28 mouse cellular contexts compared by ENCODE assay signal in the genomic region with DNA sequence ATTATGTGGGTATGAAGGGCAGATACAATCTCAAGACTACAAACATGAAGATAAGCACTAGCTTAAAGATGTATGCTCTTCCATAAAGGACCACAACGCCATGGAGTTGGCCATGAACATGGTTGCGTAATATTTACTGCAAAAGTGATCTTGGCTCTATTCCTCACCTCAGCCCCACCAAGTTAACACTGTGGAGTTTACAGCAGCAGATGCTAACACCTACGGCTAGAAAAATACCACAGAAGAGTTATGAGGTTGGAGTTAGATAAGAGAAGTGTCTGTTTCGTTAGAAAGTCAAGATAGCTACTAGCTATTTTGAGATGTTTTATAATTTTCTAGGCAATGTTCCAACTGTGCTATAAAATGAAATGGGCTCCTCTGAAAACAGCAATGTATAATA. TPM values are rescaled to one million over a fixed set of nuclear protein-coding genes. Genes with fewer than 3 reads are reported as not detected.
A peak's percentile ranks its signal among the peaks of the same experiment; 100 is the strongest.
DNase-seq lines count a peak whose midpoint lies in the region; TF ChIP-seq lines count a peak whose summit lies in the region.
"Had no signal": no experiment of that assay in that cellular context is flagged by ENCODE, and none has a peak within 500 bp of the region (broad histone marks: within the 10 kb centered on the region; RNA-seq: fewer than 3 reads in every experiment).

No protein-coding gene starts in this region.

- no peaks in the 10 kb centered on the region for H3K27me3 ChIP-seq in C2C12 (ENCODE audit: control insufficient read depth, insufficient read depth, insufficient read length)
- H3K27me3 ChIP-seq: embryonic facial prominence, embryonic 15.5 days; forebrain, embryonic 15.5 days; hindbrain, embryonic 13.5 days; intestine, embryonic 15.5 days had no signal

- intact Hi-C loops in left cerebral cortex, postnatal 10 days (cut with DNase I): no loop called here

- H3K79me2 ChIP-seq in C2C12 (ENCODE audit: control insufficient read depth, insufficient read depth): no peaks in the 10 kb centered on the region

- no peak for TF ChIP-seq CTCF in layer of hippocampus, adult 2 months (conservative IDR thresholded peaks at IDR 0.05)
- no peak for TF ChIP-seq CTCF in C2C12 (IDR thresholded peaks at IDR 0.05; ENCODE audit: control insufficient read depth, insufficient read depth, insufficient read length)

- no peak overlapping the region for H3K4me3 ChIP-seq in layer of hippocampus, adult 2 months
- H3K4me3 ChIP-seq in C2C12 (ENCODE audit: insufficient read depth, poor library complexity, severe bottlenecking): no peak overlapping the region
- H3K4me3 ChIP-seq: embryonic facial prominence, embryonic 15.5 days; erythroblast, embryonic 14.5 days; forebrain, embryonic 10.5 days; forebrain, embryonic 15.5 days; heart, embryonic 10.5 days; hindbrain, embryonic 13.5 days; intestine, embryonic 15.5 days had no signal

- H3ac ChIP-seq in C2C12 (ENCODE audit: control insufficient read depth, insufficient read length, low read depth): no peak overlapping the region

- H3K79me3 ChIP-seq in C2C12 (ENCODE audit: low read depth): no peaks in the 10 kb centered on the region

- peak overlapping the region; percentile 63 for H3K27ac ChIP-seq in layer of hippocampus, adult 2 months
- H3K27ac ChIP-seq: embryonic facial prominence, embryonic 15.5 days; forebrain, embryonic 10.5 days; forebrain, embryonic 15.5 days; heart, embryonic 10.5 days; hindbrain, embryonic 13.5 days; hindbrain, postnatal 0 days; intestine, embryonic 15.5 days had no signal

- no peaks in the 10 kb centered on the region for H3K36me3 ChIP-seq in C2C12 (ENCODE audit: control insufficient read depth, insufficient read depth)
- H3K36me3 ChIP-seq: embryonic facial prominence, embryonic 15.5 days; forebrain, embryonic 10.5 days; forebrain, embryonic 15.5 days; heart, embryonic 10.5 days; hindbrain, embryonic 13.5 days; intestine, embryonic 15.5 days had no signal

- no peak for DNase-seq in layer of hippocampus, adult 2 months (ENCODE audit: low spot score in 2 of 2)
- DNase-seq in layer of hippocampus, postnatal 14 days (ENCODE audit: low spot score in 2 of 2): no peak
- peak; percentile 51 to 55 for DNase-seq in left cerebral cortex, adult 9 months (ENCODE audit: low spot score in 2 of 2)
- no peak for DNase-seq in left cerebral cortex, postnatal 10 days (ENCODE audit: extremely low spot score in 1 of 2, low spot score in 2 of 2)
- peak; percentile 6 for DNase-seq in MEL-GATA-1-ER (ENCODE audit: extremely low read depth, low read depth)
- DNase-seq in heart, adult 9 months (ENCODE audit: low spot score in 2 of 2): no peak
- DNase-seq in adrenal gland, adult 18-20 months (ENCODE audit: low spot score in 2 of 2): no peak
- DNase-seq: adrenal gland, postnatal 14 days; cerebellum, adult 18-20 months; cerebellum, adult 9-11 months; cerebellum, postnatal 36 days; embryo, embryonic 11 days; gastrocnemius, postnatal 36 days; heart, adult 11 months; heart, postnatal 10 days had no signal

TF ChIP-seq in C2C12, 6 proteins besides CTCF, POLR2A, EP300 and RAD21:
- no peak for TF ChIP-seq MAX (IDR thresholded peaks at IDR 0.05)
- TF ChIP-seq CEBPB (IDR thresholded peaks at IDR 0.05; ENCODE audit: low read depth): peak; percentile 42
- TF ChIP-seq USF1 (IDR thresholded peaks at IDR 0.05; ENCODE audit: low read depth): no peak

RNA-seq across cellular contexts. Expression of gene Gm5136, which starts 43.1 kb away (rescaled TPM):
- total RNA-seq in layer of hippocampus, adult 2 months (2021): 1 to 10 TPM; 3.5 TPM
- 1 to 10 TPM; 1.9 to 3.4 TPM for total RNA-seq in layer of hippocampus, postnatal 14 days (2021)
- total RNA-seq in left cerebral cortex, postnatal 10 days (2021): 1 to 10 TPM; 2.8 to 3.1 TPM
- not detected for polyA plus RNA-seq in C2C12 (2012; fragmentation: generic; extraction: Trizol)
- total RNA-seq in adrenal gland, adult 18-20 months (2021): under 1 TPM in 1 of 2 experiments, not detected in 1; 0.22 TPM
- total RNA-seq: adrenal gland, postnatal 14 days; gastrocnemius, adult 8-10 months; gastrocnemius, postnatal 36 days; heart, postnatal 10 days; hematopoietic stem cell, adult 5-6 weeks; hindbrain, postnatal 0 days had no signal
- polyA plus RNA-seq: embryonic facial prominence, embryonic 11.5 days; embryonic facial prominence, embryonic 15.5 days; erythroblast, embryonic 14.5 days; forebrain, embryonic 10.5 days; heart, embryonic 10.5 days; heart, embryonic 14.5 days; intestine, embryonic 15.5 days had no signal

Comparison
In these comparisons a context has a peak if more than half of its experiments do, and no peak if none do; other contexts are left out.
1. DNase-seq: peak in left cerebral cortex, adult 9 months (2 of 2) and MEL-GATA-1-ER (single experiment); none in layer of hippocampus, adult 2 months (0 of 2), layer of hippocampus, postnatal 14 days (0 of 2), left cerebral cortex, postnatal 10 days (0 of 2), heart, adult 9 months (0 of 2) and adrenal gland, adult 18-20 months (0 of 2).